Mouse (Mus musculus) cortical plate, adult 2 months (tissue): ENCODE results near the gene H2-T24.

Experiments
- CTCF ChIP-seq: fragments of 200-500 bp; IDR thresholded peaks from 2 replicates; pipeline ENCODE4 v1.5.1; 2011; ENCODE audit warnings: mild to moderate bottlenecking, control low read depth, low read length; ENCODE audit not compliant: insufficient read depth; ENCODE audit errors: extremely low read depth
- POLR2A ChIP-seq: fragments of 200-500 bp; IDR thresholded peaks from 2 replicates; pipeline ENCODE4 v1.6.1; 2011; ENCODE audit warnings: mild to moderate bottlenecking, low read length, control low read depth; ENCODE audit not compliant: insufficient read depth; ENCODE audit errors: extremely low read depth

DNA sequence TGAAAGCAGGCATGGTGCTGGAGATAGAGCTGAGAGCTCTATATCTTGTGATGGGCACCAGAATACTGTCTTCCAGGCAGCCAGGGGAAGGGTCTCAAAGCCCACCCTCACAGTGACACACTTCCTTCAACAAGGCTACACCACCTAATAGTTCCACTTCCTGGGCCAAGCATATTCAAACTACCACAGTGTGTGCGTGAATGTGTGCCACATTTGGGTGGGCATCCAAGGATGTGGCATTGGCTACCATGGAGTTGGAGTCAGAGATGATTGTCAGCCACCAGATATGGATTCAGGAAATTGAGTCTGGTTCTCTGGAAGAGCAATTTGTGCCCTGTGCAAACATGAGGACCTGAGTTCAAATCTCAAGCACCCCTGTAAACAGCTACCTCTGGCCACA, 949 bp upstream of the H2-T24 start:
- TF ChIP-seq CTCF (no peak), POLR2A (no peak)
